ENCODE assay signal across 8 mouse cellular contexts in genomic region chr2:31068246-31069113, GRCm38 (mm10).
DNase-seq lines count a peak whose midpoint lies in the region; ATAC-seq and TF ChIP-seq lines count a peak whose summit lies in the region.

No protein-coding gene starts in this region.

- H3K9me3 ChIP-seq in lung, embryonic 16.5 days (ENCODE audit: control insufficient read depth, low read length): no peaks in the 10 kb centered on the region; the same call in 1 of the 2 replicates

- no peak overlapping the region for H3K9ac ChIP-seq in lung, embryonic 16.5 days (ENCODE audit: low read length)
- no peak overlapping the region for H3K9ac ChIP-seq in liver, adult 2 months (ENCODE audit: low read depth, low read length)

- no peak for TF ChIP-seq POLR2A in liver, adult 2 months (IDR thresholded peaks at IDR 0.05; ENCODE audit: extremely low read depth, insufficient read depth, low read length)

- no peaks in the 10 kb centered on the region for H3K27me3 ChIP-seq in lung, embryonic 16.5 days (ENCODE audit: control insufficient read depth, insufficient read depth, low read depth, low read length)
- H3K27me3 ChIP-seq in liver, adult 2 months (ENCODE audit: control insufficient read depth, insufficient read depth, low read length): no peaks in the 10 kb centered on the region

- no peak overlapping the region for H3K4me2 ChIP-seq in lung, embryonic 16.5 days (ENCODE audit: low read depth, low read length)

- H3K4me3 ChIP-seq in lung, embryonic 16.5 days (ENCODE audit: low read length): no peak overlapping the region
- no peak overlapping the region for H3K4me3 ChIP-seq in liver, adult 2 months (ENCODE audit: insufficient read depth, low read depth, low read length)

- peak; percentile 77 for ATAC-seq in lung, embryonic 16.5 days (ENCODE audit: low read depth)
- ATAC-seq in granulocyte monocyte progenitor cell, adult 5-6 weeks (replicated peaks; ENCODE audit: poor library complexity, severe bottlenecking): peak; percentile 68

- H3K36me3 ChIP-seq in lung, embryonic 16.5 days (ENCODE audit: control insufficient read depth, insufficient read depth, low read length): no peaks in the 10 kb centered on the region; the same call in 1 of the 2 replicates
- no peaks in the 10 kb centered on the region for H3K36me3 ChIP-seq in liver, adult 2 months (ENCODE audit: control insufficient read depth, insufficient read depth, low read length)

- H3K27ac ChIP-seq in lung, embryonic 16.5 days (ENCODE audit: low read length): peak overlapping the region; percentile 79
- H3K27ac ChIP-seq in liver, adult 2 months (replicated peaks; ENCODE audit: insufficient read depth, low read depth, low read length): peak overlapping the region; percentile 70

- H3K79me2 ChIP-seq in liver, adult 2 months (ENCODE audit: control insufficient read depth, insufficient read depth, low read length): no peaks in the 10 kb centered on the region

- WGBS in lung, embryonic 16.5 days: 53% methylated on average over 13 of the region's 13 CpGs
- WGBS in liver, adult 2 months: 69% methylated on average over 13 of the region's 13 CpGs

- peaks cover 6% of the 10 kb centered on the region; the same call in 1 of the 2 replicates for H3K4me1 ChIP-seq in lung, embryonic 16.5 days (replicated peaks; ENCODE audit: control insufficient read depth, insufficient read depth, low read length)
- H3K4me1 ChIP-seq in liver, adult 2 months (ENCODE audit: control insufficient read depth, insufficient read depth, low read length): no peaks in the 10 kb centered on the region

- no peak for TF ChIP-seq CTCF in liver, adult 2 months (IDR thresholded peaks at IDR 0.05; ENCODE audit: low read depth, low read length)

- no peak for DNase-seq in lung, postnatal 36 days
- peak; percentile 73 for DNase-seq in embryo, embryonic 10 days (ENCODE audit: low spot score)
- DNase-seq in kidney, adult 9 months: peak; percentile 53
- DNase-seq in liver, adult 2 months (ENCODE audit: extremely low read depth, low read depth, low spot score): no peak
- DNase-seq in right cerebral cortex, adult 2 months (ENCODE audit: low spot score in 2 of 2): peak; percentile 48 to 59
- DNase-seq in spleen, adult 12 weeks (ENCODE audit: low spot score): no peak

Comparison
In these comparisons a context has a peak if more than half of its experiments do, and no peak if none do; other contexts are left out.
1. DNase-seq: peak in embryo, embryonic 10 days (single experiment), kidney, adult 9 months (single experiment) and right cerebral cortex, adult 2 months (2 of 2); none in lung, postnatal 36 days (single experiment), liver, adult 2 months (single experiment) and spleen, adult 12 weeks (single experiment).